Mouse (Mus musculus) fibroblast of lung, adult 2 months (primary cell): ENCODE data around the gene Pcnx2.

ENCODE experiments used
- DNase-seq: peaks from one replicate; pipeline ENCODE4 v3.0.0-alpha.2; 2011; ENCODE audit warnings: low read depth

The Pcnx2 gene

DNA sequence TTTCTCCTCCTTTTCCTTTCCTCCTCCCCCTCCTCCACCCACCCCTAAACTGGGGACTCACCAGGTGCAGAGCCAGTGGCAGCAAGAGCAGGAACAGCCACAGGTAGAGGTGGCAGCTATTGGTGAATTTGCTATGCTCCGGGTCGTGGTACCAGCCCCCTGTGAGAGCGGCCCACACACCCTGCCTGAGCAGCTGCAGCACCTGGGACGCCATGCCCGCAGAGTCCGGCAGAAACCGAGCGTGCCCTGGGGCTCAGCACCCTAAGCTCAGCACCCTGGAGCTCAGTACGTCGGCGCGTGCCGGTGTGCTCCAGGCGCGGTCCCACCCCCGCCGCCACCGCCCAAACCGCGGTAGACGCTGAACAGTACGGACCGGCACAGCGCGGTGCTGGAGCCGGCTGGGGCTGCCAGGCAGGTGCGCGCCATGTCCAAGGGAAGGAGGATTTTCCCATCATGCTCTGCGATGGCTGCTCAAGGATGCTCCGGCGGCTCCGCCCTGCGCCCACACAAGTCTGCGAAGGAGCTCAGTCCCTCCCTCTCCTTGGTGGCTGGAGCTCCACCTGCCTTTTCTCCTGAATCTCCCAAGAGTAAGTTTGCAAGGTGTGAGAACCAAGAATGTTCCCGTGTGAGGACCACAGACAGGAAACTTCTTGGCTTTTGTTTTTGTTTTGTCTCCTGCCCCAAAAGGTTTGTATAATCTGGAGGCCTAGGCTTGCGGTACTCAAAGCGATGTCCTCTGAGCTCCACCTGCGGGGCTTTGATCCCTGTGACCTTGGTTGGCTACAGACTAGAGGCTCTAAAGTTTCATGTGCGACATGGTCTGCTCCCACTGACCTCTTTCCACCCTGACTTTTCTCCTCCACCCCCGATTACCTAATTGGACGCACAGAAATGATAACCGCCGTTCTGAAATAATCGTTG is at the start of gene Pcnx2:
Gene Pcnx2 (minus strand): TSS at position 450 of the 921 bp plus-strand sequence.
- no peak for DNase-seq

- DNase-seq, result no peak
Measured at GRCm38 (mm10) chr8:125944511-125944910, 46.4 kb upstream of the Pcnx2 start.

DNA sequence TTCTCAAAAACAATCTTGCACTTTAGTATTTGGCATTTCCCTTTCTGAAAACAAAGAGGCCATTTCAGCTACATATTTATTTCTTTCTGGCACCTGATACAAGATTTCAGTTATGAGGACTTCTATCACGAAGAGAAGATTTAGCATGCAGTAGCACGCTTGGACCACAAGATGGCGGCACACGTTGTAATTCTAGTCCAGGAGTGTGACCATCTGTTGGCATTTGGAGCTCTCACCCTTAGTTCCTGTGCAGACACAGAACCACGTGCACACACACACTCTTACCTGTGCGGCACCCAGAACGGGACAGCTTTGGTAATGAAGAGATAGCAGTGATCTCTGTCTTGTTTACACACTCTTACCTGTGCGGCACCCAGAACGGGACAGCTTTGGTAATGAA is 37.5 kb upstream of the Pcnx2 start:
- no peak for DNase-seq

- DNase-seq, result no peak
Measured at GRCm38 (mm10) chr8:125931822-125932221, 33.7 kb upstream of the Pcnx2 start.

GRCm38 (mm10) chr8:125930276-125931046 is 32.3 kb upstream of the Pcnx2 start:
- DNase-seq, result no peak

DNA sequence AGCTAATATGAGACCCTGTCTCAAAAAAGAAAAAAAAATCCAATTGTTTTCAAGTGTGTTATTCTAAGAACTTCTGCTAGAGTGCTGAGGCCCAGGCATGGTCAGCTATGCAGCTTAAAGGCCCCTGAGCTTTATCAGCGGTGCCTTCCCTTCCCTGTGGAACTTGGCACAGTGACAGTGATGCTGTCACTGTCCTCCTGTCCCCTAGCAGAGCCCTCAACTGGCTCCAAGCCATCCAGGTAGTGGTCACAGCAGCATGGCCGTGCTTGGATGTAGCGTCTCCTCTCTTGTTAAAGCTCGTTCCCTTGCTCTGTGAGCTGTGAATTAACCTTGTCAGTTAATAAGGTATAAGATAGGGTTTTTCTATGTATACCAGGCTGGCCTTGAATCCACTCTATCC is 28.5 kb upstream of the Pcnx2 start:
- no peak for DNase-seq

GRCm38 (mm10) chr8:125922333-125922732 is 24.2 kb upstream of the Pcnx2 start:
- DNase-seq, result no peak

GRCm38 (mm10) chr8:125920761-125921160 is 22.6 kb upstream of the Pcnx2 start:
- no peak for DNase-seq

GRCm38 (mm10) chr8:125920281-125920680 is 22.2 kb upstream of the Pcnx2 start:
- peak; percentile 62 for DNase-seq

DNA sequence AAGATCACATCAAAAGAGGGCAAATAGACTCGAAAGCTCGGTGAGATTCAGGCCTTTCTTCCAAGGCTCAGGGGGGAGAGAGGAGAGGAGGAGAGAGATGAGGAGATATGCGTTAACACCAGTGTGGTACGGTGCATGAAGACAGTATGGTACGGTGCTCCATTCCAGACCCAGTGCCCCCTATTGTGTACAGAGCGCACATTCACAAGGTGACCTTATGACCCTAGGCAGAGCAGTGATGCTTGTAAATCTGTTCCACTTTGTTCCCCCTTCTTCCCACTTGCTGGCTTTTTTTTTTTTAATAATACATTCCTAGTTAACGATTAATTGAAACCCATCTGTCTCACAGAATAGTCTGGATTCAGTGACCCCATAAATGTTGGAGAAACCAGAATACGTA is 21.4 kb upstream of the Pcnx2 start:
- no peak for DNase-seq

- DNase-seq, result no peak
Measured at GRCm38 (mm10) chr8:125918719-125919118, 20.6 kb upstream of the Pcnx2 start.

GRCm38 (mm10) chr8:125917013-125917412 is 18.9 kb upstream of the Pcnx2 start:
- peak; percentile 29 for DNase-seq

DNA sequence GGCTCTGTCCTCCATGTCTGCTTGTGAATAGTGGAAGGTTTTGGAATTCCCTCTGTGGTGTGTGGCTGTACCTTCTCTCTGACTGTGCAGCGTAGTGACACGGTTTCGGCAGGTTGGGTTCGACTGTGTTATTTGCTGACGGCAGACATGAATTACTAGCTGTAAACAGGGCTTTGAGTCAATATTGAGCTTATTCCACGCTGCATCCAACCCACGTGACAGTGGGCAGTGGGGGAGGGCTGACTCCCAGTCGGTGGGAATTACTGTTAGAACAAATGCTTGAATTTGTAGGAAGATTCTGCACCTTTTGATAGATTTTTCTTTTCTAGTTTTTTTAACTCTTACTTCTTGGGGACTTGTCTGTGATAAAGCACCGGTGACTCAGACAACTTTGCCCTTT is 16.3 kb upstream of the Pcnx2 start:
- DNase-seq, result no peak

DNA sequence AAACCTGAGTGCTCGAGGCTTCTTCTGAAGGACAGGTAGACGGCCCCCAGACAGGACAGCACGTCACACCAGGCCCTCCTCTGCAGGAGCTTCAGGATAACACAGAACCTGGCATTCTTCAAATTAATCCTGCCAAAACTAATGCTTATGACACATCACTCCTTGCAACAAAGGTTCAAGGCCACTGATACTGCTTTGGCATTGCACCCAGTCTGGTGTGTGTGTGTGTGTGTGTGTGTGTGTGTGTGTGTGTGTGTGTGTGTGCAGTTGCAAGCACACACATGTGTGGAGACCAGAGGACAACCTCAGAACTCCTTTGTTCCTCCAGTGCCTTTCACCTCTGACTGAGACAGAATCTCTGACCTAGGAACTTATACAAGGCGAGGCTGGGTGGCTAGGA is 15.1 kb upstream of the Pcnx2 start:
- DNase-seq, result no peak

- no peak for DNase-seq
Measured at GRCm38 (mm10) chr8:125911229-125911580, 13.1 kb upstream of the Pcnx2 start.

- DNase-seq, result no peak
Measured at GRCm38 (mm10) chr8:125910365-125911228, 12.5 kb upstream of the Pcnx2 start, which contains the start of gene Map3k21. Gene Map3k21 (plus strand): TSS chr8:125910450.

DNA sequence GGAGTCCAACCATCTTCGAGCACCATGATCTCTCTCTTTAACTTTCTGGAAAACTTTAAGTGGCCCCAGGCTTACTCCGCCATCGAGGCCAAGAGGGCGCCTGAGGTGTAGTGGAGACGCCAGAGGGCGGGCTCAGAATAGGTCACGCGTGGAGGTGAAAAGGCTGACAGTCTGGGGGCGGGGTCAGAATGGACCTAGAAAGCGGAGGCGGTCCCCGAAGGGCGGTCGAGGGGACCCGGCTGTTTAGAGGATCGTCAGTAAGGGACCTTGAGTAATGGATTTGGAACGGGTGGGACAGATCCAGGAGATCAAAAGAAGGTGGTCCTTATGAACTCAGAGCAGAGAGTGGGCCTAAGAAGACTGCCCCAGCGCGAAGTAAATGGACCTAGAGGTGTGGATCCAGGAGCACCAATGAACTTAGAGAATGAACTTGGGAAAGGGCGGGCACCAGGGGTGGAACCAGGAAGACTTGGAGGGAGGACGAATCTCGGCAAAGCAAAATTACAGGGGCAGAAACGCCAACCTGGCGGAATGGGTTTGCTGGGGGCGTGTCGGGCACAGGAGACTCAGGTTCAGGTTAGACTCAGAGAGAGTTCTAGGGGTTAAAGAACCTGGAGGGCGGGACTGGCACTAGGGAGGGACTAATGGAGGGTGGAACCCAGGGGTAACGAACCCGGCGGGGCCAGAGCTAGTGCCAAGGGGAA is 11.7 kb upstream of the Pcnx2 start:
- DNase-seq, result peak; percentile 18

GRCm38 (mm10) chr8:125907311-125907710 is 9.2 kb upstream of the Pcnx2 start:
- DNase-seq, result no peak

GRCm38 (mm10) chr8:125905341-125905740 is 7.2 kb upstream of the Pcnx2 start:
- DNase-seq, result no peak

DNA sequence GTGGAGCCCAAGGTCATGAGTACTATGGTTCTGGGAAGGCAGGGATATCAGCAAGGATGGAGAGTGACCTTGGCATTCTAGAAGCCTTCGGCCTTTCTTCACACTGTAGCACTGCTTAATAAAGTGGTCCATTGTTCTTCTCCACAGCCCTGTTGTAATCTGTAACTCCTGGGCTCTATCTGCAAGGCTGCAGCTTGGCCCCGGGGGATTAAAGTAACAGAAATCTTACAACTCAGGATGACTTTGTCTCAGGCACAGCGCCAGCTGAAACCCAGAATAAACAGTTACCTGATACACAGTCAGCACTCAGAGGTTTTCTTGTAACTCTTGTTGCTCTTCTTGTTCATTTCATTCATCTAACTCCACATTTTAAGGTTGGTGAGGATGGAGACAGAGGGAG is 4.4 kb upstream of the Pcnx2 start:
- DNase-seq, result peak; percentile 26

GRCm38 (mm10) chr8:125901167-125901566 is 3.0 kb upstream of the Pcnx2 start:
- DNase-seq, result no peak

DNA sequence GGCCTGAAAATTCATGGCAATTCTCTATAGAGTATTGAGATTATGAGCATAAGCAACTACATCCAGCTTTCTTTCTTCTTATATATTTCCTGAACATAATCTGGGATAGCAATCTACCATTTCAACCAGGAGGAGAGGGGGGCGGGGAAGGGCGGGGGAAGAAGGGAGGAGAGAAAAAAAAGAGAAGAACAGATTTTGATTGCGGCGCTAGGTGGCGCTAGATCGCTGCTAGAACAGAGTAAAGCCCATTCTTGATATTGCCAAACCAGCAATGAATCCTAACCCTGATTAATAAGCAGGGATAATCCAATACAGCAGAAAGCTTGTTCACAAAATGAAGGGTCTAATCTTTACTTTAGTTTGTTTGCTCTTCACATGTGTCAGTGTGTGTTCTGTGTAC is 782 bp upstream of the Pcnx2 start:
- peak; percentile 43 for DNase-seq
